Mouse (Mus musculus) testis, adult 2 months (tissue): ENCODE results near the gene Gm9844.

Experiments used
- CTCF ChIP-seq: fragments of 200-500 bp; IDR thresholded peaks from 2 replicates; pipeline ENCODE4 v1.5.1; 2012; ENCODE audit warnings: low read depth, mild to moderate bottlenecking, inconsistent platforms, low read length, moderate library complexity; ENCODE audit not compliant: control insufficient read depth, insufficient read depth, insufficient replicate concordance
- POLR2A ChIP-seq: fragments of 200-500 bp; IDR thresholded peaks from 2 replicates; pipeline ENCODE4 v1.6.1; 2012; ENCODE audit warnings: low read depth, mild to moderate bottlenecking, inconsistent platforms, low read length, moderate library complexity; ENCODE audit not compliant: control insufficient read depth

- TF ChIP-seq CTCF = no peak
- TF ChIP-seq POLR2A = no peak
Measured at GRCm38 (mm10) chr7:24879620-24880019, 17.6 kb downstream of the Gm9844 start.
